Mouse (Mus musculus) MEL (cell line): ENCODE measurements around the gene Sult2b1. TPM values are rescaled to one million over a fixed set of nuclear protein-coding genes. Genes with fewer than 3 reads are reported as not detected.

ENCODE experiments used
- DNase-seq: peaks from one replicate; pipeline ENCODE4 v3.0.0; 2011; ENCODE audit warnings: low read depth, low spot score
- H3K27ac ChIP-seq: 2 replicates; pipeline ENCODE4 v1.5.1; 2012; ENCODE audit warnings: low read depth, mild to moderate bottlenecking, control low read depth, low read length, moderate library complexity; ENCODE audit not compliant: control insufficient read depth
- H3K27me3 ChIP-seq, 2 experiments: fragments of 150-350 bp in 1 of 2; sonication (generic) in 1 of 2; 2 replicates each; pipeline ENCODE4 v1.6.1; 2012; ENCODE audit warnings: low read length in 2 of 2, mild to moderate bottlenecking in 2 of 2, improper control_type of control experiment in 1 of 2, moderate library complexity in 1 of 2; ENCODE audit not compliant: insufficient read depth in 2 of 2, control insufficient read depth in 1 of 2
- H3K36me3 ChIP-seq, 2 experiments: 2 replicates each; pipeline ENCODE4 v1.6.1; 2012 to 2014; ENCODE audit warnings: low read length in 2 of 2, improper control_type of control experiment in 1 of 2, inconsistent platforms in 1 of 2, mild to moderate bottlenecking in 1 of 2; ENCODE audit not compliant: insufficient read depth in 2 of 2, control insufficient read depth in 1 of 2
- H3K4me1 ChIP-seq, 2 experiments: fragments of 150-350 bp in 1 of 2; sonication (generic) in 1 of 2; 2 replicates each; pipeline ENCODE4 v1.6.1; 2012; ENCODE audit warnings: low read length in 2 of 2, improper control_type of control experiment in 1 of 2, mild to moderate bottlenecking in 1 of 2; ENCODE audit not compliant: insufficient read depth in 2 of 2, control insufficient read depth in 1 of 2
- H3K4me3 ChIP-seq, 2 experiments: fragments of 150-350 bp in 1 of 2; sonication (generic) in 1 of 2; 2 replicates each; pipeline ENCODE4 v1.5.1; 2012; ENCODE audit warnings: low read depth in 2 of 2, low read length in 2 of 2, mild to moderate bottlenecking in 2 of 2, moderate library complexity in 2 of 2, control low read depth in 1 of 2, improper control_type of control experiment in 1 of 2; ENCODE audit not compliant: control insufficient read depth in 1 of 2, insufficient read depth in 1 of 2
- H3K79me2 ChIP-seq: 2 replicates; pipeline ENCODE4 v1.6.1; 2012; ENCODE audit warnings: mild to moderate bottlenecking, low read length, moderate library complexity; ENCODE audit not compliant: control insufficient read depth, poor library complexity, insufficient read depth
- H3K9ac ChIP-seq: 2 replicates; pipeline ENCODE4 v1.6.1; 2012; ENCODE audit warnings: low read depth, mild to moderate bottlenecking, control low read depth, low read length, moderate library complexity; ENCODE audit not compliant: control insufficient read depth, poor library complexity, severe bottlenecking
- H3K9me3 ChIP-seq: fragments of 150-350 bp; sonication (generic); replicated peaks from 2 replicates; pipeline ENCODE4 v1.6.1; 2012; ENCODE audit warnings: mild to moderate bottlenecking, low read length, improper control_type of control experiment, moderate library complexity; ENCODE audit not compliant: insufficient read depth
- BHLHE40 ChIP-seq: IDR thresholded peaks from 2 replicates; pipeline ENCODE4 v1.6.1; 2012; ENCODE audit warnings: low read depth, mild to moderate bottlenecking, inconsistent platforms, low read length, improper control_type of control experiment, borderline replicate concordance
- CHD1 ChIP-seq: IDR thresholded peaks from 2 replicates; pipeline ENCODE4 v1.6.1; 2012; ENCODE audit warnings: low read depth, mild to moderate bottlenecking, inconsistent platforms, low read length, improper control_type of control experiment
- CHD2 ChIP-seq: IDR thresholded peaks from 2 replicates; pipeline ENCODE4 v1.6.1; 2011; ENCODE audit warnings: low read length, improper control_type of control experiment
- E2F4 ChIP-seq: IDR thresholded peaks from 2 replicates; pipeline ENCODE4 v1.6.1; 2011; ENCODE audit warnings: low read depth, low read length, improper control_type of control experiment, borderline replicate concordance
- ELF1 ChIP-seq: IDR thresholded peaks from 2 replicates; pipeline ENCODE4 v1.6.1; 2014; ENCODE audit warnings: low read depth, mild to moderate bottlenecking, inconsistent platforms, low read length, improper control_type of control experiment, moderate library complexity
- EP300 ChIP-seq, 2 experiments: IDR thresholded peaks; 2 replicates each; pipeline ENCODE4 v1.6.1; 2011; ENCODE audit warnings: improper control_type of control experiment in 2 of 2, low read length in 2 of 2, low read depth in 1 of 2, mild to moderate bottlenecking in 1 of 2
- ETS1 ChIP-seq: IDR thresholded peaks from 2 replicates; pipeline ENCODE4 v1.6.1; 2012; ENCODE audit warnings: low read depth, mild to moderate bottlenecking, inconsistent platforms, low read length, improper control_type of control experiment, moderate library complexity
- HCFC1 ChIP-seq: IDR thresholded peaks from 2 replicates; pipeline ENCODE4 v1.6.1; 2012; ENCODE audit warnings: low read depth, mild to moderate bottlenecking, inconsistent platforms, low read length, improper control_type of control experiment, moderate library complexity
- KAT2A ChIP-seq: conservative IDR thresholded peaks from 2 replicates; pipeline ENCODE4 v1.6.1; 2012; ENCODE audit warnings: low read depth, low read length, improper control_type of control experiment, inconsistent platforms
- MAX ChIP-seq: IDR thresholded peaks from 2 replicates; pipeline ENCODE4 v1.6.1; 2011; ENCODE audit warnings: low read length, improper control_type of control experiment
- MAZ ChIP-seq: IDR thresholded peaks from 2 replicates; pipeline ENCODE4 v1.6.1; 2012; ENCODE audit warnings: low read depth, mild to moderate bottlenecking, inconsistent platforms, low read length, improper control_type of control experiment
- MEF2A ChIP-seq: IDR thresholded peaks from 2 replicates; pipeline ENCODE4 v1.6.1; 2014; ENCODE audit warnings: low read depth, mild to moderate bottlenecking, inconsistent platforms, low read length, improper control_type of control experiment; ENCODE audit not compliant: poor library complexity, insufficient replicate concordance, severe bottlenecking; ENCODE audit errors: extremely low read depth
- MYC ChIP-seq: IDR thresholded peaks from 2 replicates; pipeline ENCODE4 v1.6.1; 2011; ENCODE audit warnings: low read depth, mild to moderate bottlenecking, low read length, improper control_type of control experiment, moderate library complexity
- NRF1 ChIP-seq: IDR thresholded peaks from 2 replicates; pipeline ENCODE4 v1.6.1; 2014; ENCODE audit warnings: low read depth, mild to moderate bottlenecking, inconsistent platforms, low read length, improper control_type of control experiment, moderate library complexity; ENCODE audit not compliant: poor library complexity, insufficient read depth, severe bottlenecking
- POLR2AphosphoS2 ChIP-seq: IDR thresholded peaks from 2 replicates; pipeline ENCODE4 v1.6.1; 2011; ENCODE audit warnings: low read length, improper control_type of control experiment
- RAD21 ChIP-seq: IDR thresholded peaks from 2 replicates; pipeline ENCODE4 v1.6.1; 2011; ENCODE audit warnings: mild to moderate bottlenecking, low read depth, low read length, improper control_type of control experiment
- RCOR1 ChIP-seq: IDR thresholded peaks from 2 replicates; pipeline ENCODE4 v1.6.1; 2012; ENCODE audit warnings: low read depth, mild to moderate bottlenecking, inconsistent platforms, low read length, improper control_type of control experiment
- SIN3A ChIP-seq: IDR thresholded peaks from 2 replicates; pipeline ENCODE4 v1.6.1; 2012; ENCODE audit warnings: low read length, improper control_type of control experiment, inconsistent platforms
- TCF12 ChIP-seq: IDR thresholded peaks from 2 replicates; pipeline ENCODE4 v1.6.1; 2014; ENCODE audit warnings: low read depth, mild to moderate bottlenecking, inconsistent platforms, low read length, improper control_type of control experiment, moderate library complexity
- USF2 ChIP-seq, 2 experiments: IDR thresholded peaks; 2 replicates each; pipeline ENCODE4 v1.6.1; 2011 to 2012; ENCODE audit warnings: improper control_type of control experiment in 2 of 2, low read length in 2 of 2, borderline replicate concordance in 1 of 2, inconsistent platforms in 1 of 2, low read depth in 1 of 2, mild to moderate bottlenecking in 1 of 2; ENCODE audit not compliant: insufficient read depth in 1 of 2
- ZC3H11A ChIP-seq: IDR thresholded peaks from 2 replicates; pipeline ENCODE4 v1.6.1; 2012; ENCODE audit warnings: low read depth, mild to moderate bottlenecking, inconsistent platforms, low read length, improper control_type of control experiment
- ZKSCAN1 ChIP-seq: IDR thresholded peaks from 2 replicates; pipeline ENCODE4 v1.6.1; 2012; ENCODE audit warnings: low read depth, mild to moderate bottlenecking, inconsistent platforms, low read length, improper control_type of control experiment, moderate library complexity
- ZMIZ1 ChIP-seq: IDR thresholded peaks from 2 replicates; pipeline ENCODE4 v1.6.1; 2012; ENCODE audit warnings: low read depth, mild to moderate bottlenecking, inconsistent platforms, low read length, improper control_type of control experiment, moderate library complexity
- polyA plus RNA-seq, 2 experiments: library from polyadenylated mRNA; stranded (reverse) in 1 of 2; unstranded in 1 of 2; fragments of >175 nt in 1 of 2; fragments of >200 nt in 1 of 2; gene quantifications; 2 replicates each; pipeline versions ENCODE4 v1.2.1 to v1.2.4; 2012; ENCODE audit warnings: low replicate concordance in 2 of 2, low read depth in 1 of 2; ENCODE audit not compliant: insufficient read length in 2 of 2, insufficient read depth in 1 of 2, missing spikeins in 1 of 2
- total RNA-seq: library from RNA; depleted of rRNA; stranded (reverse); fragments of 300-350 nt; gene quantifications from 2 replicates; pipeline ENCODE4 v1.2.3, GENCODE M21; 2012

The Sult2b1 gene
- total and polyA plus RNA-seq, 3 experiments = 0.08 to 0.47 TPM; not detected in 1

GRCm38 (mm10) chr7:45700301-45701015 is 84.0 kb downstream of the Sult2b1 start:
- Histone ChIP-seq H3K9me3 (no peaks in the 10 kb centered on the region), H3K4me1 (peaks cover 0 to 6% of the 10 kb centered on the region in 2 experiments; a peak in 2 of 4 replicates), H3K9ac (peak overlapping the region; percentile 60), H3K27ac (no peak overlapping the region), H3K4me3 (peak overlapping the region; percentile 10 to 12; a peak in 2 of 4 replicates), H3K79me2 (no peaks in the 10 kb centered on the region; the same call in 1 of the 2 replicates), H3K27me3 (peaks cover 0 to 4% of the 10 kb centered on the region in 2 experiments; a peak in 2 of 4 replicates), H3K36me3 (no peaks in the 10 kb centered on the region)
- DNase-seq = peak; percentile 84
- no peak for TF ChIP-seq USF2 (IDR thresholded peaks at IDR 0.05; ENCODE audit: borderline replicate concordance in 1 of 2, insufficient read depth in 1 of 2, low read depth in 1 of 2, low read length in 2 of 2)
- TF ChIP-seq ZKSCAN1 = no peak
- TF ChIP-seq SIN3A = peak; percentile 69
- no peak for TF ChIP-seq RAD21
- TF ChIP-seq KAT2A = peak; percentile 96
- TF ChIP-seq RCOR1 = no peak
- peak; percentile 100 for TF ChIP-seq HCFC1
- 0 out of 2 replicates have a peak, but pooled peaks have one; percentile 28 for TF ChIP-seq MYC

DNA sequence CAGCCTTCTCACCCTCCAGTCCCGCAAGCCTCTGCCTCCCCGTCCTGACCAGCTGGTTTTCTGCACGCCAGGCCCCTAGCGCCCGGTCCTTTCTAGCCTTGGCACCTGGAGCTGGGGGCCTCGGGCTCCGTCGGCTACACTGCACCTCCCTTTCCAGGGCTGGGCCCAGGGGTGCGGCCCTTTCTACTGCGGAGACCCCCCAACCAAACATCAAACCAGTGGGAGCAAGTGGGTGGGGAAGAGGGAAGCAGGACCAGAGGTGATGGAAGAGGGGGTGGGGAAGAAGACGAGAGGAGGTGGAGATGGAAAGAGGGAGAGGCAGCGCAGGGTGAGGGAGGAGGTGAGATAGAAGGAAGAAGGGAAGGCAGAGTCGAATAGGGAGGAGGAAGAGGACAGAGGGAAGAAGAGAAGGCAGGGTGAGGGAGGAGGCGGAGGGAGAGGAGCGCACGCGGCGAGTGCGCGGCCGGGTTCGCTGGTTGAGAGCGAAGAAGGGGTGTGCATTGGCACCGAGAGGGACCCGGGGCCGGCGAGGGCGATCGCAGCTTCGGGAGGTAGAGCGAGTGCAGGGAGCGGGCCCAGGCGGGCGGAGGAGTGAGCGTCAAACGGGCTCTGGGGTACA is 84.8 kb downstream of the Sult2b1 start, which contains the start of gene Car11:
Car11 (plus strand) TSS at position 321 of the 619 bp plus-strand sequence.
- H3K27me3 ChIP-seq = peaks cover 0 to 4% of the 10 kb centered on the region in 2 experiments; a peak in 2 of 4 replicates
- TF ChIP-seq TCF12 (no peak), ZC3H11A (no peak), CHD1 (no peak), MAZ (no peak), MEF2A (no peak), NRF1 (no peak), CHD2 (no peak), ZMIZ1 (no peak), SIN3A (no peak), ETS1 (no peak), USF2 (IDR thresholded peaks at IDR 0.05; ENCODE audit: borderline replicate concordance in 1 of 2, insufficient read depth in 1 of 2, low read depth in 1 of 2, low read length in 2 of 2) (no peak), ELF1 (no peak), EP300 (IDR thresholded peaks at IDR 0.05; ENCODE audit: low read depth in 1 of 2, low read length in 2 of 2) (no peak), RAD21 (no peak), HCFC1 (no peak), MAX (no peak), POLR2AphosphoS2 (no peak), E2F4 (no peak), BHLHE40 (no peak)
- no peak for DNase-seq
- H3K4me1 ChIP-seq = peaks cover 0 to 6% of the 10 kb centered on the region in 2 experiments; a peak in 2 of 4 replicates
- no peak within 1 kb of the TSS for H3K27ac ChIP-seq
- peak within 1 kb of the TSS; percentile 60 for H3K9ac ChIP-seq
- no peaks in the 10 kb centered on the region for H3K9me3 ChIP-seq
- peak within 1 kb of the TSS; percentile 10 to 12; a peak in 2 of 4 replicates for H3K4me3 ChIP-seq
- no peaks in the 10 kb centered on the region; the same call in 1 of the 2 replicates for H3K79me2 ChIP-seq
- H3K36me3 ChIP-seq = no peaks in the 10 kb centered on the region
